Mouse (Mus musculus) layer of hippocampus, postnatal 10 days (tissue): Measurements from ENCODE around the gene Sp1. TPM values are rescaled to one million over a fixed set of nuclear protein-coding genes. Genes with fewer than 3 reads are reported as not detected.

Experiments used
- DNase-seq, 2 experiments: peaks; one replicate each; pipeline ENCODE4 v3.0.0; 2021; ENCODE audit warnings: low spot score in 2 of 2
- long read RNA-seq: library from polyadenylated mRNA; stranded (forward); transcript quantifications from one replicate; pipeline ENCODE4 v2.0.0, GENCODE M21; 2023
- total RNA-seq, 2 experiments: library from RNA; stranded (reverse); gene quantifications; 2 replicates each; pipeline ENCODE4 v1.2.3; 2021

Gene Sp1
- total RNA-seq = 10 to 100 TPM; 26.2 to 27.6 TPM
- long read RNA-seq = 0 reads

GRCm38 (mm10) chr15:102405489-102406195 lies at the start of gene Sp1:
Sp1 (plus strand) TSS chr15:102406143.
- DNase-seq = peak; percentile 98

- no peak for DNase-seq
Observed at GRCm38 (mm10) chr15:102356501-102357325, 49.2 kb upstream of the Sp1 start.

- no peak for DNase-seq
Observed at GRCm38 (mm10) chr15:102358126-102358525, 47.8 kb upstream of the Sp1 start.

- no peak for DNase-seq
Observed at GRCm38 (mm10) chr15:102358834-102359233, 47.1 kb upstream of the Sp1 start.

GRCm38 (mm10) chr15:102362648-102363047 lies 43.3 kb upstream of the Sp1 start:
- no peak for DNase-seq

GRCm38 (mm10) chr15:102364678-102365077 lies 41.3 kb upstream of the Sp1 start:
- no peak for DNase-seq

GRCm38 (mm10) chr15:102366238-102366637 lies 39.7 kb upstream of the Sp1 start:
- DNase-seq = no peak

GRCm38 (mm10) chr15:102366733-102367344 lies 39.1 kb upstream of the Sp1 start, which contains the start of gene Sp7:
Sp7 (minus strand) TSS chr15:102367182.
- DNase-seq = no peak

- no peak for DNase-seq
Observed at GRCm38 (mm10) chr15:102369972-102370371, 36.0 kb upstream of the Sp1 start.

- DNase-seq = no peak
Observed at GRCm38 (mm10) chr15:102370727-102371126, 35.2 kb upstream of the Sp1 start.

- peak; percentile 37 to 45 for DNase-seq
Observed at GRCm38 (mm10) chr15:102376453-102377162, 29.3 kb upstream of the Sp1 start.

- peak; percentile 78 to 85 for DNase-seq
Observed at GRCm38 (mm10) chr15:102377163-102377543, 28.8 kb upstream of the Sp1 start.

GRCm38 (mm10) chr15:102377810-102378262 lies 28.1 kb upstream of the Sp1 start:
- DNase-seq = no peak

GRCm38 (mm10) chr15:102381575-102381974 lies 24.4 kb upstream of the Sp1 start:
- peak; percentile 83 to 86 for DNase-seq

GRCm38 (mm10) chr15:102383671-102384070 lies 22.3 kb upstream of the Sp1 start:
- no peak for DNase-seq

GRCm38 (mm10) chr15:102386640-102387039 lies 19.3 kb upstream of the Sp1 start:
- no peak for DNase-seq

- no peak for DNase-seq
Observed at GRCm38 (mm10) chr15:102388942-102389341, 17.0 kb upstream of the Sp1 start.

- no peak for DNase-seq
Observed at GRCm38 (mm10) chr15:102392520-102392919, 13.4 kb upstream of the Sp1 start.

- no peak for DNase-seq
Observed at GRCm38 (mm10) chr15:102393584-102394014, 12.3 kb upstream of the Sp1 start.

GRCm38 (mm10) chr15:102395061-102395460 lies 10.9 kb upstream of the Sp1 start:
- no peak for DNase-seq

GRCm38 (mm10) chr15:102398629-102399028 lies 7.3 kb upstream of the Sp1 start:
- DNase-seq = no peak
